Mouse (Mus musculus): ENCODE measurements at regions not wholly inside any gene's neighbourhood (a gene's known extent, or its start where the extent isn't known, plus 50 kb on each side); places are given as distances from the start of the nearest gene placed in this dataset.

DNA sequence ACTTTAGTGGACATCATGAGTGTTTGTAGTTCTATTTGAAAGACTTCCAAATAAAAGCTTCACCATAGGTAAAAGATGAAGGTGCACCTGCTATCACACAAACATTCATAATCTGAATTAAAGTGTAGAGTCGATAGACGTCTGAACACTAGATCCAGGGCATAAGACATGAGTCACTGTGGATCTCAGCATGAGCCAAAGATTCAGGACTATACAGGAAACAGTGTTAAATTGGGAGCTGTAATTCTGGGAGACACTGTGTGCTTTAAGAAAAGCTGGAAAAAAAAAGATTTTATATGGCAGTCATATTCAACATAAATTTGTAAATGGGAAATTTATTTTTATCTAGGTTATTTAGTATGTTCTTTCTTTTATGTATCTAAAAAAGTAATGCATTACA is 160.5 kb downstream of the Pdha2 start:
- no peak for DNase-seq

GRCm38 (mm10) chr3:141014262-141014547 is 197.9 kb downstream of the Pdha2 start:
- DNase-seq, result no peak

DNA sequence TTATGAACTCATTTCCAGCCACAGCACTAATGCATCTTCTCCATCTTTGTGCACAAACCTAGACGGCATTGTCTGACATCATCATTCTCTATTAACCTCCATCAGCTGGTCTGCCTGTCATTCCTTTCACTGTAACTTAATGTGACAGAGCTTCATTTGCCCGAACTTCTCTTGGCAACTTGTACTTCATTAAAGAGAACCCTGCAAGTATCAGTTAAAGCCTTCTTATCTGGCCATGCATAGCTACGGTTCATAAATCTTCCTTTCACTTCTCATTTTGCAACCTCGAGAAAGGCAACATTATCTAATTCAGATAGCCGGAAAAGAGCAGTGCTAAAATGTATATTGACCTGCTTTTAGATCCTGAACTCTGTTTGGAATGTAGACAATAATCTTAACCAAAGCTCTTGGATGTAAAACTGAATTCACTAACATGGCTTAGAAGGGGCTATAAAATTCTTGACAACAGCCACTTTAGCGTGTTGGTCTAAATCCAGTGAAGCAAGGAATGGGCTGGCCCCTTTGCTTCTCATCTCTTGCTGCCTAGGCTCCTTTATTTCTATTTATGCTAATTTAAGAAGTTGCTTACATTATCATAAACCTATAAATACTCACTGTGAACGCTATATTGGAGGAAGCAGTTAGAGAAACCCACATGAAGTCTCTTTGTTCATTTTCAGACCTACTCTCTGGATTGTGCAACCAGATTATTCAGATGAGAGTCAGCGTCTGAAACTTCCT is 198.5 kb downstream of the Pdha2 start:
- DNase-seq, result peak; percentile 59

DNA sequence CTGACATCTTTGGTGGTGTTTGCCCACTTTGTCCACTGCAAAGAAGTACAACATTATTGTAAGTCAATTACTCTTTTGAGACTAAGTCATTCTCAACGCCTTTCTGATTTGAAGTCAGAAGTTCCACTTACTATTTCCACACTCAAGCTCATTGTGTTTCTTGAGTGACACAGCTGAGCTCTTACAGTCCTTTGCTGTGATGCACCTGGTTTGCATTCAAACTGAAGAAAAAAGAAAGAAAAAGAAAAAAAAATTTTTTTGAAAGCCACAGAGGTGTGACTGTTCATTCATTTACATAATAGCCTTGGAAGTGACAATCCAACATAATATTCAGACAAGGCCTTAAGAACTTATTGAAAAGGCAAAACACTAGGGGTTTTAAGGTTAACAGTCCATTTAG is 199.2 kb downstream of the Pdha2 start:
- DNase-seq, result no peak

DNA sequence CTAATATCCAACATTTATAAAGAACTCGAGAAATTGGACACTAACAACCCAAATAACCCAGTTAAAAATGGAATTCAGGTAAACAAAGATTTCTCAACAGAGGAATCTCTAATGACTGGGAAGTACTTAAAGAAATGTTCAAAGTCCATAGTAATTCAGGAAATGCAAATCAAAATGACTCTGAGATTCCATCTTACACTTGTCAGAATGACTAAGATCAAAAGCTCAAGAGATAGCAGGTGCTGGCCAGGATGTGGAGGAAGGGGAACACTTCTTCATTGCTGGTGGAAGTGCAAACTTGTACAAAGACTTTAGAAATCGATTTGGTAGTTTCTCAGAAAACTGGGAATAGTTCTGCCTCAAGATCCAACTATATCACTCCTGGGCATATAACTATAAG is 203.4 kb downstream of the Pdha2 start:
- DNase-seq, result no peak

- no peak for DNase-seq
Measured at GRCm38 (mm10) chr3:141005885-141006284, 206.3 kb downstream of the Pdha2 start.

- no peak for DNase-seq
Measured at GRCm38 (mm10) chr3:141003561-141003960, 208.6 kb downstream of the Pdha2 start.

- DNase-seq, result no peak
Measured at GRCm38 (mm10) chr3:140988247-140988646, 223.9 kb downstream of the Pdha2 start.

GRCm38 (mm10) chr3:140973519-140973918 is 238.6 kb downstream of the Pdha2 start:
- peak; percentile 54 for DNase-seq

DNA sequence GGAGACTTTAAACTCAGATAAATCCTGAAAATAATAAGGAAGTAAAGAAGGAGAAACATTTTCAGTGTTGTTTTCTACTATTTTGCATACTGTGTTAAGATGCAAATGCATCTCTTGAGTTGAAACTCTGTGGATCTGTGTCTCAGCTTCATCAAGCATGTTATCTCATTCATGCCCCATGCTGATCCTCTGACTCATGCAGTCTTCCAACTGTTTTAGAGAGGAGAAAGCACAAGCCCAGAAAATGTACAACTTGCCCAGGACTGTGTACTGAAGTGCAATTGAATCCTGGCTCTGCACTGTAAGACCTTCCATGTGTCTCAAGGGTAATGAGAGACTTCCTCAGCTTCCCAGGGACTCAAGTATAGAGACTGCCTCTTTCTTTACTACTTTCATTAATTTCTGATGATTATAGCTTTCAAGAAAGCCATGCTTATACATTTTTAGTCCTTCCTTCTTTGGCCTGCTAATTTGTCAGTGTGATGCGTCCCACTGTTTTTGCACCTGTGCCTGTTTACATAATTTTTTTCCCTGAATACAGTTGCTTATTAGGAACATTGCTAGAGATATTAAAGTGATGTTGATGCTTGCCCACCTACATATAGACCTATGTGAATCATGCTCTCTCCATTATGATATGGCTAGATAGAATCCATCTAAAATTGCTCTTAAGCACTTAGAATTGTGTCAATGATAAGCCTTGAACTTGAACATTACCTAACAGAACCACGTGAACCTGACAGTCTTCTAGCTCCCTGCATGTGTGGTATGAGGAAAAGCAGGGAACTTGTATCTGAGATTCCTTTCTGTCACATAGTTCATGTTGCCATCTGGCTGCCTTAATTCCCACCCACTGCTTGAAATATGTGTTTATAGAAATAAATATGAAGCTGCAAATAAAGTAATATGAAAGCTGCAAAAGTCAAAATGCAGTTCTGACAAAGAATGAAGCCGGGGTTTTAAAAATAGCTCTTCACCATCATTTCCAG is 242.0 kb downstream of the Pdha2 start:
- no peak for DNase-seq

- no peak for DNase-seq
Measured at GRCm38 (mm10) chr3:140968556-140968955, 243.6 kb downstream of the Pdha2 start.

GRCm38 (mm10) chr3:140957666-140958065 is 254.5 kb downstream of the Pdha2 start:
- DNase-seq, result no peak

- no peak for DNase-seq
Measured at GRCm38 (mm10) chr3:140952111-140952800, 259.9 kb downstream of the Pdha2 start.

DNA sequence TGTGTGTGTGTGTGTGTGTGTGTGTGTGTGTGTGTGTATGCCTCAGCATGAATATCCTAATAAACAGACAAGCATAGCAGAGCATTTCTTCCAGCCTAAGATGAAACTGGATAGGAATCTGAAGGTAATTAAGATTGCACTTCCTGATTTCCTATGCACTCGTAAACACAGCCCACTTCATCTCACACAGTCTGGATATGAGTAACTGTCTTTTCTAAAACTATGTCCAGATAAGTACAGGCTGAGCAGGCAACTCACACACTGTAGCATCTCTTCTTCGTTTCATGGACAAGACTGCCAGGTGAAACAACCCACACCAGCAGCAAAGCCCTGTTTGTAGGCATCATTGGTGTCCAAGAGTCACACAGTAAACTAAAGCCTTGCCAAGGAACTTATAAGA is 261.1 kb downstream of the Pdha2 start:
- no peak for DNase-seq

GRCm38 (mm10) chr3:140949880-140950662 is 262.1 kb downstream of the Pdha2 start:
- DNase-seq, result peak; percentile 12

- no peak for DNase-seq
Measured at GRCm38 (mm10) chr3:140942450-140942849, 269.7 kb downstream of the Pdha2 start.

- DNase-seq, result no peak
Measured at GRCm38 (mm10) chr3:140941898-140942297, 270.3 kb downstream of the Pdha2 start.

- DNase-seq, result no peak
Measured at GRCm38 (mm10) chr3:140941316-140941715, 270.8 kb downstream of the Pdha2 start.

GRCm38 (mm10) chr3:140933156-140933555 is 279.0 kb downstream of the Pdha2 start:
- DNase-seq, result no peak

- no peak for DNase-seq
Measured at GRCm38 (mm10) chr3:140926689-140927088, 285.5 kb downstream of the Pdha2 start.

- DNase-seq, result no peak
Measured at GRCm38 (mm10) chr3:140876201-140876895, 335.8 kb downstream of the Pdha2 start.

All from retina, postnatal 1 day (tissue).